Comparison of ENCODE assay signal across 26 mouse cellular contexts in genomic region chr12:70804989-70805388, GRCm38 (mm10). TPM values are rescaled to one million over a fixed set of nuclear protein-coding genes. Genes with fewer than 3 reads are reported as not detected.
A peak's percentile ranks its signal among the peaks of the same experiment; 100 is the strongest.
DNase-seq lines count a peak whose midpoint lies in the region; ATAC-seq and TF ChIP-seq lines count a peak whose summit lies in the region.
"Had no signal": no experiment of that assay in that cellular context is flagged by ENCODE, and none has a peak within 500 bp of the region (broad histone marks: within the 10 kb centered on the region; RNA-seq: fewer than 3 reads in every experiment).

No protein-coding gene starts in this region.

- ATAC-seq in heart, embryonic 12.5 days (ENCODE audit: insufficient number of reproducible peaks, low FRiP score), result no peak
- ATAC-seq: CD4-positive, CD25-positive, alpha-beta regulatory T cell, adult 4 months; forebrain, embryonic 14.5 days; forebrain, embryonic 16.5 days had no signal

- TF ChIP-seq POLR2A in myocyte (IDR thresholded peaks at IDR 0.05; ENCODE audit: insufficient read length, low read depth), result no peak

- DNase-seq in heart, adult 11 months, result peak; percentile 35
- DNase-seq in 3T3-L1 (ENCODE audit: low read depth, low spot score), result peak; percentile 66
- peak; percentile 58 for DNase-seq in NIH3T3 (ENCODE audit: low read depth)
- DNase-seq in cerebellum, adult 11 months, result no peak
- no peak for DNase-seq in thymus, postnatal 10 days (ENCODE audit: low spot score in 2 of 2)
- DNase-seq: adrenal gland, adult 2 months; adrenal gland, postnatal 10 days; adrenal gland, postnatal 25 days; cerebellum, adult 18-20 months; cerebellum, adult 8-10 months; cerebellum, adult 9-11 months; cerebellum, postnatal 14 days; cerebellum, postnatal 36 days; embryo, embryonic 11 days had no signal

- H3K4me1 ChIP-seq in heart, embryonic 12.5 days (replicated peaks), result peaks cover 20% of the 10 kb centered on the region
- H3K4me1 ChIP-seq: forebrain, embryonic 12.5 days had no signal

- no peaks in the 10 kb centered on the region for H3K27me3 ChIP-seq in heart, embryonic 12.5 days (replicated peaks)
- H3K27me3 ChIP-seq in myocyte (ENCODE audit: control insufficient read depth, insufficient read depth, insufficient read length), result no peaks in the 10 kb centered on the region
- H3K27me3 ChIP-seq: CH12.LX; embryonic facial prominence, embryonic 13.5 days; embryonic facial prominence, embryonic 15.5 days; forebrain, embryonic 12.5 days had no signal

- no peak overlapping the region for H3K4me2 ChIP-seq in heart, embryonic 12.5 days
- no peak overlapping the region for H3K4me2 ChIP-seq in myocyte (ENCODE audit: low read depth)
- H3K4me2 ChIP-seq: embryonic facial prominence, embryonic 13.5 days; embryonic facial prominence, embryonic 15.5 days; forebrain, embryonic 12.5 days had no signal

- H3K79me2 ChIP-seq in myocyte (ENCODE audit: control insufficient read depth, insufficient read depth), result no peaks in the 10 kb centered on the region

- no peak overlapping the region for H3ac ChIP-seq in myocyte (ENCODE audit: control insufficient read depth, insufficient read length)

- no peaks in the 10 kb centered on the region for H3K9me3 ChIP-seq in heart, embryonic 12.5 days (replicated peaks)
- H3K9me3 ChIP-seq: embryonic facial prominence, embryonic 13.5 days; embryonic facial prominence, embryonic 15.5 days; forebrain, embryonic 10.5 days; forebrain, embryonic 12.5 days; G1E had no signal

- 70% methylated on average over 2 of the region's 2 CpGs for WGBS in heart, embryonic 12.5 days

- no peaks in the 10 kb centered on the region for H3K36me3 ChIP-seq in heart, embryonic 12.5 days
- no peaks in the 10 kb centered on the region for H3K36me3 ChIP-seq in myocyte (ENCODE audit: control insufficient read depth, insufficient read depth)
- H3K36me3 ChIP-seq: embryonic facial prominence, embryonic 13.5 days; embryonic facial prominence, embryonic 15.5 days; forebrain, embryonic 10.5 days; forebrain, embryonic 12.5 days; G1E had no signal

- H3K9ac ChIP-seq in heart, embryonic 12.5 days, result no peak overlapping the region
- H3K9ac ChIP-seq: embryonic facial prominence, embryonic 13.5 days; embryonic facial prominence, embryonic 15.5 days; forebrain, embryonic 12.5 days had no signal

- no peak overlapping the region for H3K27ac ChIP-seq in heart, embryonic 12.5 days (ENCODE audit: poor library complexity, severe bottlenecking)
- H3K27ac ChIP-seq: embryonic facial prominence, embryonic 13.5 days; embryonic facial prominence, embryonic 15.5 days; forebrain, embryonic 10.5 days; forebrain, embryonic 12.5 days had no signal

- no peak overlapping the region for H3K4me3 ChIP-seq in heart, embryonic 12.5 days
- H3K4me3 ChIP-seq in myocyte, result no peak overlapping the region
- H3K4me3 ChIP-seq: embryonic facial prominence, embryonic 13.5 days; embryonic facial prominence, embryonic 15.5 days; erythroblast, embryonic 14.5 days; forebrain, embryonic 10.5 days; forebrain, embryonic 12.5 days had no signal

TF ChIP-seq in myocyte, 11 proteins besides CTCF, POLR2A, EP300 and RAD21:
- TF ChIP-seq USF1 (IDR thresholded peaks at IDR 0.05; ENCODE audit: low read depth), result peak; percentile 51
- TF ChIP-seq E2F4 (IDR thresholded peaks at IDR 0.05; ENCODE audit: insufficient read depth), result no peak

RNA-seq across cellular contexts. Expression of gene Frmd6, which starts 20.3 kb away (rescaled TPM):
- 29.4 and 29.6 TPM in 2 replicates for polyA plus RNA-seq in heart, embryonic 12.5 days (2016; fragmentation: Nextera tagmentation; extraction: Ambion mirVana)
- 11.7 TPM for polyA plus RNA-seq in myocyte (2012; fragmentation: generic; extraction: Trizol)

Comparison
In these comparisons a context has a peak if more than half of its experiments do, and no peak if none do; other contexts are left out.
1. DNase-seq: peak in heart, adult 11 months (single experiment), 3T3-L1 (single experiment) and NIH3T3 (single experiment); none in cerebellum, adult 11 months (single experiment) and thymus, postnatal 10 days (0 of 2).